Mouse (Mus musculus) midbrain, embryonic 13.5 days (tissue): ENCODE results near the gene Aqp7. TPM values are rescaled to one million over a fixed set of nuclear protein-coding genes. Genes with fewer than 3 reads are reported as not detected.

Experiments used
- ATAC-seq: fragments of 200-750 bp; cut with Nextera tagmentation; 2 replicates; pipeline ENCODE4 v1.8.0; 2017; ENCODE audit warnings: mild to moderate bottlenecking, moderate TSS enrichment, moderate library complexity
- H3K27ac ChIP-seq: fragments of 300-500 bp; sonication (generic); 2 replicates; pipeline ENCODE4 v1.5.1; 2015; ENCODE audit warnings: inconsistent platforms, mild to moderate bottlenecking, moderate library complexity
- H3K27me3 ChIP-seq: fragments of 300-500 bp; sonication (generic); 2 replicates; pipeline ENCODE4 v1.6.1; 2015; ENCODE audit warnings: mild to moderate bottlenecking, inconsistent platforms
- H3K36me3 ChIP-seq: fragments of 300-500 bp; sonication (generic); 2 replicates; pipeline ENCODE4 v1.6.1; 2015; ENCODE audit warnings: mild to moderate bottlenecking, inconsistent platforms
- H3K4me1 ChIP-seq: fragments of 300-500 bp; sonication (generic); replicated peaks from 2 replicates; pipeline ENCODE4 v1.6.1; 2015; ENCODE audit warnings: inconsistent platforms
- H3K4me2 ChIP-seq: fragments of 300-500 bp; sonication (generic); replicated peaks from 2 replicates; pipeline ENCODE4 v1.6.1; 2015; ENCODE audit warnings: moderate library complexity, mild to moderate bottlenecking, inconsistent platforms
- H3K4me3 ChIP-seq: fragments of 300-500 bp; sonication (generic); replicated peaks from 2 replicates; pipeline ENCODE4 v1.5.1; 2015; ENCODE audit warnings: mild to moderate bottlenecking, inconsistent platforms
- H3K9ac ChIP-seq: fragments of 300-500 bp; sonication (generic); replicated peaks from 2 replicates; pipeline ENCODE4 v1.6.1; 2015; ENCODE audit warnings: mild to moderate bottlenecking, inconsistent platforms
- H3K9me3 ChIP-seq: fragments of 300-500 bp; sonication (generic); 2 replicates; pipeline ENCODE4 v1.6.1; 2016; ENCODE audit warnings: mild to moderate bottlenecking, inconsistent platforms
- WGBS: fragments of 180-500 bp; shearing (Covaris S2); methylation state at CpG from one replicate; pipeline ENCODE4 v1.1.7; 2015; 5-methylcytosine and 5-hydroxymethylcytosine counted together
- microRNA-seq: library from miRNA; unstranded; fragments of <30 nt; microRNA quantifications from one replicate; pipeline ENCODE4, GENCODE M21; 2016
- polyA plus RNA-seq: library from polyadenylated mRNA; unstranded; fragments of >200 nt; fragmentation: Nextera tagmentation; extraction: Ambion mirVana; gene quantifications from 2 replicates; pipeline ENCODE4 v1.2.1, GENCODE M21; 2015

Gene Aqp7
- polyA plus RNA-seq, 1 experiment from 2014 or later: not detected

DNA sequence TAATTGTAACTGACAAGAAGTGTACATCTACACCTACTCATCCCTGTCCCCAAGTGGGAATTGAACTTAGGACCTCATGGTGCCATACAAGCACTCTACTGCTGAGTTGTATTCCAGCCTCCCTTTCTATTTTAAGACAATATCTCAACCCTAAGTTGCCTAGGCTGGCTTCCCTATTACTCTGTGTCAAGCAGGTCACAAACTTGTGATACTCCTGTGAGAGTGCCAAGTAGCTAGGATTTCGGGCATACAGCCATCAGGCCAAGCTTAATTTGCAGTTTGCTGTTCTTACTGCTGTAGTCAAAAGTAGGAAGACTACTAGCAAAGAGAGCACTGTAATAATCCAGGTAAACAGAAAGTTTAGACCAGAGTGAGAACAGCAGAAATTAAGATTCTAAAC, 64.3 kb downstream of the Aqp7 start:
- Histone ChIP-seq H3K4me3 (no peak overlapping the region), H3K9me3 (no peaks in the 10 kb centered on the region), H3K4me2 (no peak overlapping the region), H3K27ac (no peak overlapping the region), H3K4me1 (no peaks in the 10 kb centered on the region), H3K27me3 (no peaks in the 10 kb centered on the region), H3K9ac (no peak overlapping the region), H3K36me3 (peaks cover 76% of the 10 kb centered on the region)
- WGBS: 92% methylated on average over 1 of the region's 1 CpGs
- no peak for ATAC-seq

Small RNA genes within 50 kb of the gene (microRNA-seq; reads per million reads assigned to microRNA genes)
- gene Mir3094: 1.6 reads per million

Other genes starting within 250 kb of the Aqp7 start
- gene B4galt1, start 194.1 kb downstream of the Aqp7 start, polyA plus RNA-seq: 7.2 and 8.3 TPM in 2 replicates
- not detected in 2 replicates for gene Spink4, start 128.1 kb downstream of the Aqp7 start, polyA plus RNA-seq
- 182 and 186 TPM in 2 replicates for gene Bag1, start 99.8 kb downstream of the Aqp7 start, polyA plus RNA-seq
- gene Chmp5, start 99.7 kb downstream of the Aqp7 start, polyA plus RNA-seq: 184 and 194 TPM in 2 replicates
- 107 and 109 TPM in 2 replicates for gene Nfx1, start 77.2 kb downstream of the Aqp7 start, polyA plus RNA-seq
- gene Aqp3, start 50.0 kb upstream of the Aqp7 start, polyA plus RNA-seq: 0.08 and 0.18 TPM in 2 replicates
- 28.1 and 28.7 TPM in 2 replicates for gene Nol6, start 76.3 kb upstream of the Aqp7 start, polyA plus RNA-seq
- 76.5 and 87.8 TPM in 2 replicates for gene Ube2r2, start 87.6 kb upstream of the Aqp7 start, polyA plus RNA-seq
- gene Ubap2, start 227.0 kb upstream of the Aqp7 start, polyA plus RNA-seq: 57.0 and 59.7 TPM in 2 replicates